Mouse (Mus musculus): ENCODE measurements at regions not wholly inside any gene's neighbourhood (a gene's known extent, or its start where the extent isn't known, plus 50 kb on each side); places are given as distances from the start of the nearest gene placed in this dataset.

DNA sequence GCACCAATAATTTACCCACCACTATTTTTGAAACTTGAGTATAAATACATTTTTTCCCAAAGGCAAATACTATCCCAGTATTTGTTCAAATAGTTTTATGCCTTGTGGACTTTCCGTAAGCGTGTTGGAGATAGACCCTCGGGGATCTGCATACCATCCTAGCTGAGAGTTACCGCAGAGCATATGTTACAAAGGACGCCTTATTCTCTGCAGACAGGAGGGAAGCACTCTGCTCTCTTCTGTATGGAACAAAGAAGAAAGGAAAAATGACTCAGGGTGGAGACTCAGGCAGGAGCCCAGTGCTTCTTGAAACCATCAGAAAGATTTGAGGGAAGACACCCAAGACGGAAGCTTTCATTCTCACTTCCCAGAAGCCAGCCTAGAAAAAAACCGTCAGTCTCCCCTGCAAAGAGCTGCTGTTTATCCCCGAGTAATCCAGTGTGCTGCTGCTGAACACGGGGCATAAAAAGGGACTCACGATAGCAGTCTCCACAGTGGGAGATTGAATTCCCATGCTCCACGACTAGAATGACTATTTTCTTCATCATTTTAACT, 200.2 kb upstream of the Runx1 start:
- Histone ChIP-seq H3K27me3 (replicated peaks) (no peaks in the 10 kb centered on the region), H3K36me3 (no peaks in the 10 kb centered on the region), H3K4me2 (replicated peaks) (no peak overlapping the region), H3K4me1 (no peaks in the 10 kb centered on the region), H3K4me3 (no peak overlapping the region), H3K9me3 (no peaks in the 10 kb centered on the region), H3K27ac (no peak overlapping the region), H3K9ac (no peak overlapping the region)
- no peak for ATAC-seq (ENCODE audit: low FRiP score, low read depth)
- 56% methylated on average over 11 of the region's 11 CpGs for WGBS

- Histone ChIP-seq H3K4me3 (no peak overlapping the region), H3K36me3 (no peaks in the 10 kb centered on the region), H3K27me3 (replicated peaks) (no peaks in the 10 kb centered on the region), H3K4me2 (replicated peaks) (no peak overlapping the region), H3K4me1 (no peaks in the 10 kb centered on the region), H3K27ac (no peak overlapping the region), H3K9me3 (no peaks in the 10 kb centered on the region), H3K9ac (no peak overlapping the region)
- no peak for ATAC-seq (ENCODE audit: low FRiP score, low read depth)
- WGBS: 72% methylated on average over 7 of the region's 7 CpGs
Observed at GRCm38 (mm10) chr16:93019800-93020555, 194.0 kb upstream of the Runx1 start.

- Histone ChIP-seq H3K9me3 (no peaks in the 10 kb centered on the region), H3K4me3 (no peak overlapping the region), H3K9ac (no peak overlapping the region), H3K4me1 (no peaks in the 10 kb centered on the region), H3K36me3 (no peaks in the 10 kb centered on the region), H3K27me3 (replicated peaks) (no peaks in the 10 kb centered on the region), H3K27ac (no peak overlapping the region), H3K4me2 (replicated peaks) (no peak overlapping the region)
- no peak for ATAC-seq (ENCODE audit: low FRiP score, low read depth)
- 50% methylated on average over 5 of the region's 5 CpGs for WGBS
Observed at GRCm38 (mm10) chr16:93018766-93019165, 192.8 kb upstream of the Runx1 start.

DNA sequence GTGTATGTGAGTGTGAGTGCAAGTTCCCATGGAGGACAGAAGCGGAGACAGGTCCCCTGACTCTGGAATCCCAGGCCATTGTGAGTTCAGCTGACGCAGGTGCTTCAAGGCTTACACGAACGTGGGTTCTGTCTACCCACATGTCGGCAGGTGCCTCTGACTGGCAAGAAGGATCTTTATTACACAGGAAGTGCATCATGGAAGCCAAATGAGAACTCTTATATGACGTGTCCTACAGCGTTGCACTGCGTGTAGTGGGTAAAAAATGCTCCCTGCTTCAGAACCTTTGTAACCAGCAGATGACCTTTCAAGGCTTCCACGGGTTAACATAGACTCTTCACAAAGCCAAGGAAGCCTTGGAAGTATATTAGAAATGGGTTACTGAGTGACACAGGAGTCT, 191.1 kb upstream of the Runx1 start:
- H3K4me2 ChIP-seq (replicated peaks): no peak overlapping the region
- no peaks in the 10 kb centered on the region for H3K27me3 ChIP-seq (replicated peaks)
- H3K4me3 ChIP-seq: no peak overlapping the region
- no peaks in the 10 kb centered on the region for H3K4me1 ChIP-seq
- no peak overlapping the region for H3K9ac ChIP-seq
- no peak overlapping the region for H3K27ac ChIP-seq
- no peak for ATAC-seq (ENCODE audit: low FRiP score, low read depth)
- no peaks in the 10 kb centered on the region for H3K9me3 ChIP-seq
- 87% methylated on average over 9 of the region's 9 CpGs for WGBS
- no peaks in the 10 kb centered on the region for H3K36me3 ChIP-seq

GRCm38 (mm10) chr16:93015636-93016035, 189.7 kb upstream of the Runx1 start:
- no peak overlapping the region for H3K4me2 ChIP-seq (replicated peaks)
- no peak for ATAC-seq (ENCODE audit: low FRiP score, low read depth)
- no peak overlapping the region for H3K27ac ChIP-seq
- no peaks in the 10 kb centered on the region for H3K9me3 ChIP-seq
- H3K4me3 ChIP-seq: no peak overlapping the region
- no peaks in the 10 kb centered on the region for H3K4me1 ChIP-seq
- no peak overlapping the region for H3K9ac ChIP-seq
- WGBS: 69% methylated on average over 6 of the region's 6 CpGs
- no peaks in the 10 kb centered on the region for H3K36me3 ChIP-seq
- H3K27me3 ChIP-seq (replicated peaks): no peaks in the 10 kb centered on the region

- no peak overlapping the region for H3K9ac ChIP-seq
- no peak overlapping the region for H3K4me2 ChIP-seq (replicated peaks)
- H3K4me1 ChIP-seq: no peaks in the 10 kb centered on the region
- H3K27ac ChIP-seq: no peak overlapping the region
- no peaks in the 10 kb centered on the region for H3K27me3 ChIP-seq (replicated peaks)
- ATAC-seq (ENCODE audit: low FRiP score, low read depth): no peak
- H3K9me3 ChIP-seq: no peaks in the 10 kb centered on the region
- 84% methylated on average over 9 of the region's 9 CpGs for WGBS
- no peak overlapping the region for H3K4me3 ChIP-seq
- no peaks in the 10 kb centered on the region for H3K36me3 ChIP-seq
Observed at GRCm38 (mm10) chr16:93014991-93015390, 189.0 kb upstream of the Runx1 start.

DNA sequence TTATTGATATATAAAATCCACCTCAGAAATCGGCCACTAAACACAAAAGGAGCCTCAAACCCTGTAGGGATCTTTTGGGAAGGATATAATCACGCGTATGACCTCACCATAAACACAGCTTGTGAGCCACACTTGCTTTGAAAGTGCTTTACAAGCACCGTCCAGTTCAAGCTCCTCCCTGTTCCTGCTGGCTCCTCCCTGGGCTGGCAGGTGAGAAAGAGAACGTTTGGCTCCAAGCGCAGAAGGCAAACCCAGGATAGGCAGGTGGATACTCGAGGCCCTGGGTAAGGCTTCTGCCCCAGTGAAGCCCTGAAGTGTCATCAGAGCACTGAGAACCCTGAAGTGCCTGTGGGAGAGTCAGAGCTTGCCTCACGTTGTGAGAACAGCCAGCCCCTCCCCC, 187.9 kb upstream of the Runx1 start:
- H3K4me1 ChIP-seq: no peaks in the 10 kb centered on the region
- no peak for ATAC-seq (ENCODE audit: low FRiP score, low read depth)
- H3K27me3 ChIP-seq (replicated peaks): no peaks in the 10 kb centered on the region
- 33% methylated on average over 8 of the region's 8 CpGs for WGBS
- no peak overlapping the region for H3K27ac ChIP-seq
- no peaks in the 10 kb centered on the region for H3K9me3 ChIP-seq
- no peak overlapping the region for H3K4me2 ChIP-seq (replicated peaks)
- H3K4me3 ChIP-seq: no peak overlapping the region
- no peak overlapping the region for H3K9ac ChIP-seq
- no peaks in the 10 kb centered on the region for H3K36me3 ChIP-seq

DNA sequence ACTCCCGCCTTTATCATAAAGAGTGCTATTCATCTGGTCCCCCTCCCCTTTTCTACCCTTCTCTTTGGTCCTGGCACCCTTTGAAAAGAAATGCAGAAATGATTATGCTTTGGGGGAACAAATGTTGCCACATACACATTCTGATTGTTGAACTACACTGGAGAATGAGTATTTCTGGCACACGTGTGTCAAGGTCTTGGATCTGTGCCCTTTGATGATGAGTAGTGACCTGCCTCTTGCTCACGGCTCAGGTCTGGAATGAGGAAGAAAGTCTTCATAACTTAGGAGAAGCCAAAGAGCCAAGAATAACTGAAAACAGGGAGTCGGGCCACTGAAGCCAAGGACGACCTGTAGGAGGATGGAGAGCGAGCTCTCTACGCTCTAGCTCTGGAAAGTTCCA, 187.3 kb upstream of the Runx1 start:
- H3K9ac ChIP-seq: no peak overlapping the region
- no peak overlapping the region for H3K4me2 ChIP-seq (replicated peaks)
- H3K27ac ChIP-seq: no peak overlapping the region
- 89% methylated on average over 7 of the region's 7 CpGs for WGBS
- H3K4me1 ChIP-seq: no peaks in the 10 kb centered on the region
- H3K4me3 ChIP-seq: no peak overlapping the region
- no peak for ATAC-seq (ENCODE audit: low FRiP score, low read depth)
- H3K27me3 ChIP-seq (replicated peaks): no peaks in the 10 kb centered on the region
- no peaks in the 10 kb centered on the region for H3K36me3 ChIP-seq
- no peaks in the 10 kb centered on the region for H3K9me3 ChIP-seq

GRCm38 (mm10) chr16:93011474-93011873, 185.5 kb upstream of the Runx1 start:
- Histone ChIP-seq H3K27me3 (replicated peaks) (no peaks in the 10 kb centered on the region), H3K4me1 (0 out of 2 replicates have a peak, but pooled peaks cover 3% of the 10 kb centered on the region), H3K4me2 (replicated peaks) (no peak overlapping the region), H3K36me3 (no peaks in the 10 kb centered on the region), H3K4me3 (no peak overlapping the region), H3K9ac (no peak overlapping the region), H3K9me3 (no peaks in the 10 kb centered on the region), H3K27ac (no peak overlapping the region)
- no peak for ATAC-seq (ENCODE audit: low FRiP score, low read depth)
- WGBS: 83% methylated on average over 1 of the region's 1 CpGs

DNA sequence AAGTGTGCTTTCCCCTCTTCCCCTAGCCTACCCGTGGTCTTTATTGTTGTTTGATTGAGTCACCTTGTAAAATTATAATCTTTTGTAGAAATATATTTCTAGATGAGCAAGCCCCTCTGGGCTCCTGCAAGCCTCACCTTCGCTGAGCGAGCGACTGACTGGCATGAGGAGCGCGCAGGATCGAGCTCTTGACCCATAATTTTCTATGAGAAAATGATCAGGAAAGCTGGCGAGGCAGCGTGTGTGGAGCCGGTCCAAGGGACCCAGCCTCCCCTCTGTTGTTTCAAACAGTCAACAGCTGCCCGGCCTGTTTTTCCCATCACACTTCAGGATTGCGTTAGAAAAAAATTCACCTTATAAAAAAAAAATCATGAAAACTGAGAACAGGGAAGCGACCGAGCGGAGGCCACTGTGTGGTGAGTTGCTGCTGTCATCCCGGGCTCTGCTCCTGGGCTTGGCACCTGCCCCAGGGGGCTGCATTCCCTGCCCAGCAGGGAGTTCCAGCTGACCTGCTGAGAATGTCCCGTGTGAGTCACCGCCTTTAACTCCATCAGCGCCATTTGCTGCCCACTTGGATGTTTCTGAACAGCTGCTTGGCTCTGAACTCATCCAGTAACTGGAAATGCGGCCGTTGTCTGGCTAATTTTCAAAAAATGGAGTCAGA, 180.5 kb upstream of the Runx1 start:
- Histone ChIP-seq H3K9me3 (no peaks in the 10 kb centered on the region), H3K4me2 (replicated peaks) (peak overlapping the region; percentile 43), H3K9ac (no peak overlapping the region), H3K4me3 (no peak overlapping the region), H3K27me3 (replicated peaks) (no peaks in the 10 kb centered on the region), H3K27ac (no peak overlapping the region), H3K4me1 (peaks cover 6% of the 10 kb centered on the region; the same call in 1 of the 2 replicates), H3K36me3 (no peaks in the 10 kb centered on the region)
- 5% methylated on average over 21 of the region's 21 CpGs for WGBS
- no peak for ATAC-seq (ENCODE audit: low FRiP score, low read depth)

DNA sequence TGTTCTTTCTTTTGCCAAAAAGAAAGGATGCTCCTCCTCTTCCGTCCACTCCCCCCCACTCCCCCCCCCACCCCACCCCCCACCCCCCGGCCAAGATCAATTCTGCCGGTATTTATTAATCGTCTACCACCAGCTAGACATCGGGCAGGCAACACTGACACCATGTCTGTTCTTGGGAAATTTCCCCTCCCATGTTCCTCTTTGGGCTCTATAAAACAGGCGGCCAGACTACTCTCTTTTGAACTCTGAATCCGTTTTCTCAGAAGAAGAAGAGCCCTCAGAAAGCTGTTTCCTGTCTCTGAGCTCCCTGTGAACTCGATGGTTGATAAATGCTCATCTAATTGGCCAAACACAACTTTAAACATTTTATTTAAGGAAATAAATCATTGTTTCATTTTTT, 179.5 kb upstream of the Runx1 start:
- no peaks in the 10 kb centered on the region for H3K36me3 ChIP-seq
- H3K9me3 ChIP-seq: no peaks in the 10 kb centered on the region
- no peaks in the 10 kb centered on the region for H3K27me3 ChIP-seq (replicated peaks)
- H3K27ac ChIP-seq: no peak overlapping the region
- WGBS: 10% methylated on average over 8 of the region's 8 CpGs
- no peak overlapping the region for H3K4me2 ChIP-seq (replicated peaks)
- H3K4me1 ChIP-seq: peaks cover 6% of the 10 kb centered on the region; the same call in 1 of the 2 replicates
- no peak for ATAC-seq (ENCODE audit: low FRiP score, low read depth)
- no peak overlapping the region for H3K4me3 ChIP-seq
- H3K9ac ChIP-seq: no peak overlapping the region

- no peaks in the 10 kb centered on the region for H3K36me3 ChIP-seq
- H3K9ac ChIP-seq: no peak overlapping the region
- H3K27me3 ChIP-seq (replicated peaks): no peaks in the 10 kb centered on the region
- H3K4me1 ChIP-seq: peaks cover 6% of the 10 kb centered on the region; the same call in 1 of the 2 replicates
- no peak overlapping the region for H3K27ac ChIP-seq
- no peak overlapping the region for H3K4me2 ChIP-seq (replicated peaks)
- ATAC-seq (ENCODE audit: low FRiP score, low read depth): no peak
- H3K9me3 ChIP-seq: no peaks in the 10 kb centered on the region
- H3K4me3 ChIP-seq: no peak overlapping the region
- 89% methylated on average over 4 of the region's 4 CpGs for WGBS
Observed at GRCm38 (mm10) chr16:93003830-93004229, 177.9 kb upstream of the Runx1 start.
